Mouse (Mus musculus) spleen, postnatal 14 days (tissue): ENCODE results near the gene Rbpms2.
"Not testable (repeated sequence)": the region's sequence is repeated elsewhere in the genome, so short reads cannot be mapped to it uniquely, and the experiment has no call there.

Experiments
- DNase-seq, 2 experiments: peaks; one replicate each; pipeline ENCODE4 v3.0.0; 2021 to 2022; ENCODE audit warnings: low spot score in 2 of 2

Gene Rbpms2

DNA sequence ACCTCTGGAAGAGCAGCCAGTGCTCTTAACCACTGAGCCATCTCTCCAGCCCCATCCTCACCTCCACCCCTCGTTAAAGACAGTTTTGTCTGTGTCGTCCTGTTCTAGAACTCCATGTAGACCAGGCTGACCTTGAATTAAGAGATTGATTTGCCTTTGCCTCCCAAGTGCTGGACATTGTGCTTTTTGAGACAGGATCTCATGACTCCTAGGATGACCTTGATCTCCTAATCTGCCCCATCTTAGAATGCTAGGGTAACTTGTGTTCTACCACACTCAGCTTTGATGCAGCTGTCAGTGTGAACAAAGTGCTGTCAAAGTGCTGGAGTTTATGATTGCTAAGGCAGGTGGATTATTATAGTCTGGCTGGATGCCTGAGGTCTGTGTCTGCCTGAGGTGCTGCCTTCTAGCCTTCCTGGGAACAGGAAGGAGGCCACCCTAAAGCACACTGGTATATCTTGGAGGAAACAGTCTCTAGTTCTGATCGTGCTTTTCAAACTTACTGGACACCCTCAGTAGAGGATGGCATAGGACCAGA lies 25.3 kb downstream of the Rbpms2 start:
- no peak for DNase-seq

DNA sequence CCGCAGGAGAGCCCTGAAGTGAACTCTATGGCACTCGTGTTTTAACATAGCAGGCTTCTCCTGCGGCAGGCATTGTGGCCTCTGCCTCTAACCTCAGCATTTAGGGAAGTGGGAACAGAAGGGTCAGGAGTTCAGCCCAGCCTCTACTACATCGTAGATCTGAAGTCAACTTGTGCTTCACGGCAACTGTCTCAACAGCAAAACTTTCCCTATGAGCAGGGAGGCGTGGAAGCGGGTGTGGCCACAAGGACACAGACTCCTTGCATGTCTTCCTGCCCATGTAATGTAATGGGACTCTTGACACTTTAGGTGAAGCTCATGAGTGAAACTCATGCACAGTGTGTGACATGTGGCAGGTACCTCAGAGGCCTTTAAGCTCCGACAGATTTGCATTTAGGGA lies 26.1 kb downstream of the Rbpms2 start:
- DNase-seq, result no peak

DNA sequence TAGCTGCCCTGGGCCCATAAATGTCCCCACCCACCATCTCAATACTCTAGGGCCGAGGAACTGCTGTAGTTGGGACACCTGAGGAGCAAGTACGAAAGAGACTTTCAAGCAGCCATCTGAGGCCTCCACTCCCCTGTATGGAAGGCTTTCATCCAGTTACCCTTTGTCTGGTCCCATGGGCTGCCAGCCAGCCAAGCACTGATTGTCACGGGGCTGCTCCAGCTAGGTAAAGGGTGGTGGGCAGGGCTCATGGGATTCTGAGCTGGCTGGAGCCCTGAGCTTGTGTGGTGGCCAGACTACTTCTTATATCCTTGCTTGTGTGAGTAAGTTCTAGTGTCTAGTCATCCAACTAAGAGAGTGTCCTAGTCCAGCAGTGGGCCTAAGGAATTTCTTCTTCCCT lies 27.8 kb downstream of the Rbpms2 start:
- DNase-seq, result no peak

DNA sequence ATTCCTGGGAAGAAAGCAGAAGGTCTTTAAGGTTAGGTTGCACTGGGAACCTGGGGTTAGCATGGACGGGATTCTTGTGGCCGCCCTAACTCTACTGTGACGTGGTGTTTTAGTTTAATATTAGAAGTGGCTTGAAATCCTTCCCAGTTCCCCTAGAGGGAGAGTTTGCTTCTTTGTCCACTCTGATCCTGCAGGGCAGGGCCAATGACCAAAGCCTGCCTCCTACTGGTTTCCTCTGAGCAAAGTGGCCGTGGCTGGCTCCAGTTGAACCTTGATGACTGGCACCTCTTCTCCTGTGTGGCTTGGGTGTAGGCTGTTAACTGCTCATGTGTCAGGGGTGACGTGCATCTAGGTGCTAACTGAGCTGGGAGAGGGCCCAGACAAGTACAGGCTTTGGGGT lies 31.6 kb downstream of the Rbpms2 start:
- no peak for DNase-seq

DNA sequence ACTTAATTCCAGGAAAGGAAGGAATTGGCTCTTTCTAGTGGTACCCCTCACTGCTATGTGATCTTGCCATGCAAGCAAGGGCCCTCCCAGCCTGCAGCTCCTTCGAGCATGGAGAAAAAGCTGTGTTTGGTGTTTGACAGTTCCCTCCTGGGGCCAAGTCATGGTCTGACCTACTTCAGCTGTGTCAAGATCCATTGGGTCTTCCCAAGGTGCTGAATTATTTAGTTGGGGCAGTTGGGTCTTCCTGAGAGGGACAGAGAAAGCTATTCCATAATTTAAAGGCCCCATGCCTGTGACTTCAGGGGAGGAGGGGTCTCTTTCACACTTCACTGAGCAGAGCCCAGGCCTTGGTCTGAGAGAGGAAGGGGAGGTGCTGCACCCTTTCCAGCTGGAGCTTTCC lies 32.0 kb downstream of the Rbpms2 start:
- no peak for DNase-seq

DNA sequence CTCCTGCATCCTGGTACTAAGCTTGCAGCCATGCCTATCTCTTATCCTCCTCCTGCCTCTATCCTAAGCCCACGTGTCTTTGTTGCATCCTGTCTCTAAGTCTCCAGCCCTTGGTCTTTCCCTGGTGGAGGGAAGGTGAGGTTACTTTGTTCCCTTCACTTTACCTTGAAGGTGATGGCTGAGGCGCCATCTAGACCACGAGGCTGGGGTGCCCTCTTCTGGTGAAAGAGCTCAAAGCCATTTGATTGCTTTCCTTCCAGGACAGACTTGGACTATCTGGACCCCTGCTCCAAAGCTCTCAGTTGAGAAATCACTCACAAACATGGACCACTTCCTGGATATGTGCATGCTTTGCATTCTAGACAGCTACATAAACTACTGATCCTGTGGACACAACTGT lies 34.7 kb downstream of the Rbpms2 start:
- DNase-seq, result peak in 1 of 2 experiments; percentile 48

DNA sequence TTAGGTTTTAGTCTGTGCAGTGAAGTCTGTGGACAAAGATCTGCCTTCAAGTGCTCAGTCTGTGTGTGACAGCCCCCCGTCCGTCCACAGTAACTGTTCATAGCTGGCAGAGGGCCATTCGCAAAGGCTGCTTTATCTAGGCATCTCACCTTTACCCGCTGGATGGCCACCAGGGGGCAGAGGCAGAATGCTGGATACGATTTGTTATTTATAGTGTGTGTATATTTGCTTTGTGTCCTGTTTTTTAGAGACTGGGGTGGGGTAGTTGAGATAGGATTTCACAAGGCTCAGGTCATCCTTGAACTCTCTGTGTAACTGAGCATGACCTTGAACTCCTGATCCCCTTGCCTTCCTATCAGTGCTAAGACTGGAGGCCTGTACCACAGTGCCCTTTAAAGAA lies 36.6 kb downstream of the Rbpms2 start:
- peak; percentile 24 to 52 for DNase-seq

DNA sequence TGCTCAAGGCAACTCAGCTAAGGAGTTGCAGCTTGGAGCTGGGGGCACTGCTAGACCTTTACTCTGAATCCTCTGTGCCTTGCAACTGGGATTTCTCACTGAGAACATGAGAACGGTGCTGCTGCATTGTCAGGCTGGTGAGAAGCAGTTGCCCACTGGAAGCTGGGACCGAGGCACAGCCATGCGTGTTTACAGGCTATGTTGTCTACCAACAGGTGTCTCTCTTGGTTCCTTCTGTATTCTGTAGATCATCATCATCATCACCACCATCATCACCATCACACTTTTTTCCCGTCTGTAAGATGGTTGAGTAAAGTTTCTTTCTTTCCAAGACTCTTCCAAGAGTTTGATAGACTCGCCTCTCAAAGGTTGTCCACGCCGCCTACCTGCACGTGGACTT lies 38.3 kb downstream of the Rbpms2 start, which contains the start of gene Oaz2:
TSS of gene Oaz2 (plus strand) at position 301 of the 400 bp plus-strand sequence.
- DNase-seq, result no peak

DNA sequence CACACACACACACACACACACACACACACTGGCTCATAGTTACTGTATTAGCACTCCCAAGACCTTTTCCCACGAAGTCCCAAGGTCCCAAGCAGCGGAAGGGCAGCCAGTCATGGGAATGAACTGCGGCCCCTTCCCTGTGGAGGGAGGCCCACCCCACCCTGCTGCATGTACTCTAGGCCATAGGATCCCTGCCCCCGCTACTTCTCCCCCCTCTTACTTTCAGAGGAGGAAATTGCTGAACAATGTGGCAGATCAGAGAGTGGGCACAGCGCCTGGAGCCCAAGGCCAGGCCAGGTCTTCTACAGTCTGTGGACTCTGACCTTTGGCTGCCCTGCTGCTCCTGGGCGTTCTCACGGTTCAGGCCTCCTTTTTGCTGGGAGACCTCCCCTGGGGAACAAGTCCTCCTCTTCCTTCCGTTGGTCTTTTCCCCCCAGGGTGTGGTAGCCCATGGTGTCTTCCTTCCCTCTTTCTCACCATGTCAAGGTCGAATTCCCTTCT lies 42.0 kb downstream of the Rbpms2 start:
- DNase-seq, result no peak

DNA sequence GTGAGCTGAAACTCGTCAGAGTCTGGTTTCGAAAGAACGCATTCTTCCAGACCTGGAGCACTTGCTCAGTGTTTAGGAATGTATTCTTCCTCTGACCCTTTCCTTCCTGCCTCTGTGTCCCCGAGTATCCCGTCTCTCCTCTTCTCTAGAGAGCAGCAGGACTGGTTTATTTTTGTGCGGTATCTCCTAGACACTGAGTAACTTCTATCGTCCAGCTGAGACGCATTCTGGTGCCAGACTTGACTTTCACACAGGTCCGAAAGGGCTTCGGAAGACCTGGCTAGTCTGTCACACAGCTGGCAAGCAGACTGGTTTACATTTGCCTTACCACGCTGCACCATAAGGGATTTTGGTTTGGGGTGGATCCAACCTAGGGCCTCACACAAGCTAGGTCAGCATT lies 43.5 kb downstream of the Rbpms2 start:
- DNase-seq, result no peak

DNA sequence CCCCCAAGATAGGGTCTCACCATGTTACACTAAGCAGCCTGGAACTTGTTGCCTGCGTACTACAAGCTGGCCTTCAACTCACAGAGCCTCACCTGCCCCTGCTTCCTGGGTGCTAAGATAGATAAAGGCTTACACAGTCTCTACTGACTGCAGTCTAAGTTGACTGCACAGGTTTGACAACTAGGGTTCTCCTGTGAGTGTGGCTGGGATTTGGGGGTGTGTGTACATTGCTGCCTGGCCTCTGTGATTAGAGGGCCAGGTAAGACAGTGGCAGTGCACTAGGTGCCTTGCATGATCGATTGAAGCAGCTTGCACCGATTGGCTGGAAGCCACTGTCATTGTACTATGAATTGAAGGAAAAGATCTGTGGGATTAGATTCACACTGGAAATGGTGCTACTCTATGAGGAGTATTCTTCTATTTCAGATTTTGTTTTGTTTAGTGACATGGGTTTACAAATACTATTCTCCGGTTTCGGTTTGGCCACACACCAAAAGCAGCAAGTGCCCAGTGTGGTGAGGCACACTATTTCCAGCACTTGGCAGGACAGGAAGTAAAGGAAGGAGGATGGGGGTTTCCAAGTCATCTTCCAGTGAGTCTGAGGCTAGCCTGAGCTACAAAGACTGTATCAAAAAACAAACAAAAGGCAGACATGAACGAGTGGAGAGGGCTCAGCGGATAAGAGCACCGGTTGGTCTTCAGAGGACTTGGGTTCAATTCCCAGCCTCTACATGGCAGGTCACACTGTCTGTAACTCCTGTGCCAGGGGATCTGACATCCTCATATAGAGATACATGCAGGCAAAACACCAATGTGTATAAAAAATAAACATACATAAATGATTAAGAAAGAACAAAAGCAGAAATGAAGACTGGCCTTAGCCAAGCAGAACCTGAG lies 46.3 kb downstream of the Rbpms2 start:
- DNase-seq, result no peak

DNA sequence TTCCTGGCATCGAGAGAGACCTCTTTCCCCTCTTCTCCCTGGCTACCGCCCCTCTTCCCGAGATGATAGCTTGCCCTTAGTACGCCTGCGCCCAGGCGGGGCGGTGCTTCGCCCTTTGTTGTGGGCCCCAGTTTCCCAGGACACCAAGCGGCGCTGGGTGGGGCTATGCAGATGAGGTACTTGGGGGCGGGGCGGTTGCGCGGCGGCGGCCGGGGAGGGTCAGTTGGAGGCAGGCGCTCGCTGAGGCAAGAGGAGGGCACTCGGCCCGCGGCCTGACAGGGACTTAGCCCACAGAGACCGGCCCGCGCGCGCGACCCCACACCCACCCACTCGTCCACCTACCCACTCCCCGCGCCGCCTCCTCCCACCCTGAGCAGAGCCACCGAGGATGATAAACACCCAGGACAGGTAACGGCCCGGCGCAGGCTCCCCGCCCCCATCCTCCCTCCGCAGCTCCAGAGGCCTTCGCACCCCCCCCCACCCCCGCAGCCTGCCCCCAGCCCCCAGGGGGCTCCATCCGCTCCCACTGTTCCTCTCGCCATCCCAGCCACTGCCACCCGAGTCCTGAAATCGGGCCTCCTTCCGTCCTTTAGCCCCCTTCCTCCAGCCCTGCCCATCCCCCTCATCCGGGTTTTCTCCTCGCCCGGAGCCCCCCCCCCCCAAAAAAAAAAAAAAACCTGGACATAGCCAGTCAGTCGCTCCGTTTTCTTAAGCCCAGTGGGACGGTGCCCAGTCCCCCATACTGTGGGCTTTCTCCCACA lies 47.1 kb downstream of the Rbpms2 start:
- DNase-seq, result peak; percentile 93

DNA sequence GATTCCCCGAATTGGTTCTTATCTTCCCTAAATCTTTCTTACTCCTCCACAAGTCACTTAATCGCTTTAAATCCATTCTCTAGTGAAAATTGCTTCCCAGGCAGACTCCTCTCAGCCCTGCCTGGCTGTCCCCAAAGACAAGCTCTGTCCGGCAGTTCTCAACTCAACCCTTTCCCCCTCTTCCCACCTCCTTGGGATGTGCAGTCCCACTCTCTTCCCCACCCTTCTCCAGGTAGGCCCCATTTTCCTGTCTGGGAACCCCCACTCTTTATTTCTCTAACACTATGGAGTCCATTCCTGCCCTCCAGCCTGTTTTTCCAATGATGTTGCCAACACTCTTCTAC lies 47.6 kb downstream of the Rbpms2 start:
- DNase-seq, result no peak

DNA sequence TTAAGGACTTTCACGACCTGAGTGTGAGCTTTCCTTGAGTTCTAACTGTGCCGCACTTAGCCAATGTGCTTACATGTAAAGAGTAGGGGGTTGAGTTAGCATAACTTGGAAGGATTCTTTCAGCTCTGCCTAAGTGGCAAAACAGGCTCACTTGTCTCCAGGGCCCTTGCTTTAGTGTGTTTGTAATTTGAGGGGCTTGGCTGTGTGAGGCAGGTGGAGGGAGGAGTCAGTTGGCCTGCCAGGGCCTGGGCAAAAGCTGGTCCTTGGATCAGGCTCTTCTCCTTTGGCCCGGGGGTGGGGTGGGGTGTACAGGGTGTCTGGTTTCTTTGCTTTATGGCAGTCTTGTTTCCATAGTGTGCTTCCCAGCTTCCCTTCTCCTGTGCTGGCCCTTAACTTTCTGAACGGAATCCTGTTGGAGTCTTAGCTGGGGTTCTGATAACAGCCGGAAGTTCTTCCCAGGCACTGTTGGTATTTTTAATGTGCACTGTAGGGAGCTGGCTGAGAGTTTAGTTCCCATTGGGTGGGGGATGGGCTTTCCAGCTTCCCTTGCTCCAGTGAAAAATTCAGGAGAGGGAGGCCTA lies 49.8 kb downstream of the Rbpms2 start:
- no peak for DNase-seq

DNA sequence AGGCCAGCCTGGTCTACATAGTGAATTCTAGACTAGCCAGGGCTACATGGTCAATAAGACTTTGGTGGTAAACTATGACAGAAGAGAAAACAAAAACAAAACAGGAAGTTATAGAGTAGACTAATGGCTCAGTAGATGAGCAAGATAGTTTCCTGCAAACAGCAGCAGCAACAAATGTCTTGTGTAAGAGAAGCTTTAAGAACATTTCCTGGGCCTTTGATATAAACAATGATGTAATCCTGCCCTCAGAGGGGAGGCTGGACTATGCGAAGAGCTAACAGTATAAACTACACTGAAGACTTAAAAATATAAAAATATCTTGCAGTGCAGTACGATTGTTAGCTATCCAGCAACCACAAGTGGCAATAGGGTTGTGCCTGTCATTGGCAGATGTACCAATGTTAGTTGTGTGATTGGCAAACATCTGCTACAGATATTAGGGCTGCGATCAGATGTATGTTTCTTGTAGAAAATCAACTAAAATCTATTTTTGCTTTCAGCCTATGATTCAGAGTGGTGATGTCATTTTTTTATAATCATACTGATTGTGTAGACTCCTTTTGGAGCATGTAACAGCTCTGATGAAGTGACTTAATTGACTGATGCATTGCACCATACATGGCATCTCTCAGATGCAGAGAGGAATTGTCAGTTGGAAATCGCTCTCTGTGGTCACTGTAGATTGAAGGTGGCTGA lies 51.6 kb downstream of the Rbpms2 start:
- DNase-seq, result no peak

DNA sequence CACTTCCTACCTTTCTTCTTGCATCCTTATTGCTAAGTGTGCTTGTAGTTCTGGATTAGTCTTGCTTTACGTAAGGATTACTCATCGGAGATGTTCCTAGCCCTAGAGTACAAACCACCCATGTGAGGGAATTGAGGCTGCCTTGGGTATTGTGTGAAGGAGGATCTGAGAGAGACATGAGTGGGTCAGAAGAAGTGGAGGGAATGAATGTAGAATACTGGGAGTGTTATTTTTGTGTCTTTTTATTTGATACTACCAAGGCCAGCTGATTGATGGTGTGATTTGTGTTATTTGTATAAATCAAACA lies 52.1 kb downstream of the Rbpms2 start:
- no peak for DNase-seq

DNA sequence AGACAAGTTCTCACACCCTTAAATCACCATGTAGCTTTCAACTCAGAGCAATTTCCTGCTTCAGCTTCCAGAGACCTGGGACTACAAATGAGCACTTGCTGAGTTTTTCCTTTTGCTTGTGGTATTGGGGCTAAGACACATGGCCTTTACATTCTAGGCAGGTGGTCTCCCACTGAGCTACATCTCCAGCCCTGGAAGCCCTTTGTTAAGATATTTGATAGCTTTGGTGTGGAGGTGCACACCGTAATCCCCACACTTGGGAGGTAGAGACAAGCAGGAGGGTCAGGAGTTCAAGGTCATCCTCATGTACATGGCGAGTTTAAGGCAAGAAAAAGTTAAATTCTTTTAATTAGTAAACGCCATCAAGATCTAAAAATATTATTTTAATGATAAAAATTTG lies 52.7 kb downstream of the Rbpms2 start:
- no peak for DNase-seq

DNA sequence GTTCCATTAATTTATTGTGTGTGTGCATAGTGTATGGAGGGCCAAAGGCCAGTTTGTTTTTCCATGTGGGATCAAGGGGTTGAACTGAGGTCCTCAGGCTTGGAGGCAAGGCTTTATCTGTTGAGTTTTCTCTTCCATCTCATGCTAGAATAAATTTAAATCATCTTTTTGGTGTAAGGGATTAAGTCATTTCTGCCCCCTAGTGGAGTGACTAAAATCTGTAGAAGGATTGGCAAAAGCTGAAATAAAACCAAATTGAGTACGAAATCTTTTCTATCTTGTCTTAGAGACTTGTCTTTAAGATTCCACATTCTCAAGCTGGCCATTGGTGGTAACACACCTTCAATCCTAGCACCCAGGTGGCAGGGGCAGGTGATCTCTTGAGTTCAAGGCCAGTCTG lies 53.5 kb downstream of the Rbpms2 start:
- no peak for DNase-seq

DNA sequence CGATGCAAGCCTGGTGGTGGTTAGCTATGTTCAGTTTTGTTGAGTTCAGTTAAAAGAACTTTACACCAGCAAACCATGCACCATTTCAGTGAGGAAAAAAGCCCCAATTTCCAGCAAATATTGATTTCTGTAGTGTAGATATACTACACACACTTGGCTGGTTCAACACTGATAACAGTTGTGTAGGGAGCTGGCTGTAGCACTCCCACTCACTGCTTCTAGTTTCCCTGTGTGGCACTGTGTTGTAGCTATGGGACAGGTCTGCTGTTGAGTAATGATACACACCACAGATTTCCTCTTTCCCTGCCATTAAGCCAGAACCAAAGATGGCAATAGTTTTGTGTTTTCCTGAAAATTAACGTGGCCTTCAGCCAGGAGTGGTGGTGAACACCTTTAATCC lies 55.3 kb downstream of the Rbpms2 start:
- no peak for DNase-seq

DNA sequence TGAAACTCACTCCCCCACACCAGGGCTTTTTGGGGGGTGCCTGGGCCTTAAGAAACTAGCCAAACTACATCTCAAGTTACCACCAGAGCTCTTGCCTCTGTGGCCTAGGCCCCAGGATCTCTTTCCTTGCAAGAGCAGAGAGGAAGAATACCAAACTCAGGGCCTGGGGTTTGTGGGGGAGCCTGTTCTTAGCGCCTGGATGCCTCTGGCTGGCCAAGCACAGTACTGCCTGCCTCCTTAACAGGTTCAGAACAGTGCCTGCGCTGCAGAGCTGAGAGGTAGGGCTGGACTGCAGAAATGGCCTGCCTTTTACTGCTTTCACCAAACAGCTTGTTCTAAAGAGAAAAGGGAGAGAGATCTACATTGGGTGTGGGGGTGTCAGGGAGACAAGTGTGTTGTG lies 60.4 kb downstream of the Rbpms2 start:
- DNase-seq, result not testable (repeated sequence)

DNA sequence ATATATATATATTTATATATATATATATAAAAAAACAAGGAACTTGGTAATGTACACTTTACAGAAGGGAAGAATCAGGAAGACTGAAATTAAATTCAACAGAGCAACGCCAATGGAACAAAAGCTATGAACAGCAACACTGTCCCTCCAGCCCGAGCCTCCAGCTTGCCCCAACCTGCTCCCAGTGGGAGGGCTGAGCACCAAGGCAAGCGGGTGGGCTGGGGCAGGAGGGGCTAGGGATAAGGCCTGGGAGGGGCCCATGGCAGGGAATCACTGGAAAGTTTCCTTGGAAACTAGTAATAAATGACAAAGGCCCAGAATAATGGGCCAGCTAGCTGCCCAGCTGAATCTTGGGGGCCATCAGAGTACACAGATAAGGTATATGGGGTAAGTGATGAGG lies 63.0 kb downstream of the Rbpms2 start:
- no peak for DNase-seq
